Mouse (Mus musculus) midbrain, embryonic 10.5 days (tissue): ENCODE data around the gene Gid4. TPM values are rescaled to one million over a fixed set of nuclear protein-coding genes. Genes with fewer than 3 reads are reported as not detected.

Source experiments
- DNase-seq: peaks from one replicate; pipeline ENCODE4 v3.0.0-alpha.2; 2017; ENCODE audit warnings: low spot score
- H3K27ac ChIP-seq: fragments of 300-500 bp; sonication (generic); replicated peaks from 2 replicates; pipeline ENCODE4 v1.5.1; 2016; ENCODE audit warnings: mild to moderate bottlenecking
- H3K27me3 ChIP-seq: fragments of 300-500 bp; sonication (generic); 2 replicates; pipeline ENCODE4 v1.6.1; 2016; ENCODE audit warnings: low read depth, mild to moderate bottlenecking; ENCODE audit not compliant: poor library complexity, severe bottlenecking
- H3K36me3 ChIP-seq: fragments of 300-500 bp; sonication (generic); 2 replicates; pipeline ENCODE4 v1.6.1; 2016; ENCODE audit warnings: mild to moderate bottlenecking, moderate library complexity
- H3K4me1 ChIP-seq: fragments of 300-500 bp; sonication (generic); 2 replicates; pipeline ENCODE4 v1.6.1; 2016
- H3K4me3 ChIP-seq: fragments of 300-500 bp; sonication (generic); 2 replicates; pipeline ENCODE4 v1.5.1; 2016; ENCODE audit warnings: mild to moderate bottlenecking, moderate library complexity
- H3K9me3 ChIP-seq: fragments of 300-500 bp; sonication (generic); replicated peaks from 2 replicates; pipeline ENCODE4 v1.6.1; 2016; ENCODE audit warnings: mild to moderate bottlenecking
- WGBS: fragments of 180-500 bp; shearing (Covaris S2); methylation state at CpG from one replicate; pipeline ENCODE4 v1.1.7; 2016; 5-methylcytosine and 5-hydroxymethylcytosine counted together
- polyA plus RNA-seq: library from polyadenylated mRNA; unstranded; fragments of >200 nt; fragmentation: Nextera tagmentation; extraction: Ambion mirVana; gene quantifications from 2 replicates; pipeline ENCODE4 v1.2.1, GENCODE M21; 2016

Gene Gid4
- polyA plus RNA-seq, 1 experiment from 2014 or later, result 31.7 TPM

GRCm38 (mm10) chr11:60406606-60407005 lies 10.3 kb upstream of the Gid4 start:
- WGBS, result 97% methylated on average over 1 of the region's 1 CpGs
- peaks cover 80% of the 10 kb centered on the region for H3K36me3 ChIP-seq
- no peak for DNase-seq
- no peaks in the 10 kb centered on the region for H3K4me1 ChIP-seq
- H3K27me3 ChIP-seq, result no peaks in the 10 kb centered on the region
- no peaks in the 10 kb centered on the region for H3K9me3 ChIP-seq
- no peak overlapping the region for H3K4me3 ChIP-seq
- no peak overlapping the region for H3K27ac ChIP-seq

GRCm38 (mm10) chr11:60412173-60412572 lies 4.8 kb upstream of the Gid4 start:
- H3K4me3 ChIP-seq, result no peak overlapping the region
- no peaks in the 10 kb centered on the region for H3K27me3 ChIP-seq
- peaks cover 21% of the 10 kb centered on the region for H3K4me1 ChIP-seq
- H3K36me3 ChIP-seq, result peaks cover 24% of the 10 kb centered on the region
- WGBS, result 20% methylated on average over 3 of the region's 3 CpGs
- H3K27ac ChIP-seq, result no peak overlapping the region
- no peaks in the 10 kb centered on the region for H3K9me3 ChIP-seq
- peak; percentile 29 for DNase-seq

GRCm38 (mm10) chr11:60412921-60413320 lies 4.0 kb upstream of the Gid4 start:
- H3K27ac ChIP-seq, result no peak overlapping the region
- no peak for DNase-seq
- H3K4me3 ChIP-seq, result no peak overlapping the region
- peaks cover 27% of the 10 kb centered on the region for H3K4me1 ChIP-seq
- H3K36me3 ChIP-seq, result peaks cover 17% of the 10 kb centered on the region
- H3K27me3 ChIP-seq, result no peaks in the 10 kb centered on the region
- H3K9me3 ChIP-seq, result no peaks in the 10 kb centered on the region
- 90% methylated on average over 2 of the region's 2 CpGs for WGBS

GRCm38 (mm10) chr11:60416590-60416962 lies 369 bp upstream of the Gid4 start:
- Histone ChIP-seq H3K4me1 (peaks cover 44% of the 10 kb centered on the region), H3K27me3 (no peaks in the 10 kb centered on the region), H3K4me3 (peak overlapping the region; percentile 97), H3K27ac (peak overlapping the region; percentile 95), H3K9me3 (no peaks in the 10 kb centered on the region), H3K36me3 (no peaks in the 10 kb centered on the region)
- WGBS, result under 1% methylated on average over 21 of the region's 21 CpGs
- no peak for DNase-seq

- Histone ChIP-seq H3K9me3 (no peaks in the 10 kb centered on the region), H3K27me3 (no peaks in the 10 kb centered on the region), H3K36me3 (no peaks in the 10 kb centered on the region), H3K27ac (peak within 1 kb of the TSS; percentile 95), H3K4me1 (peaks cover 44% of the 10 kb centered on the region), H3K4me3 (peak within 1 kb of the TSS; percentile 97)
- peak; percentile 57 for DNase-seq
- whole genome bisulfite sequencing, result under 1% methylated on average over 39 of the region's 39 CpGs
These were observed 950 bp downstream of the Gid4 start, which contains the start of gene Atpaf2 for GRCm38 (mm10) chr11:60417717-60418472. Gene Atpaf2 (minus strand): TSS chr11:60418457.

- 30% methylated on average over 6 of the region's 6 CpGs for WGBS
- no peaks in the 10 kb centered on the region for H3K27me3 ChIP-seq
- peak overlapping the region; percentile 97 for H3K4me3 ChIP-seq
- DNase-seq, result no peak
- H3K4me1 ChIP-seq, result peaks cover 44% of the 10 kb centered on the region
- H3K9me3 ChIP-seq, result no peaks in the 10 kb centered on the region
- H3K36me3 ChIP-seq, result no peaks in the 10 kb centered on the region
- H3K27ac ChIP-seq, result peak overlapping the region; percentile 95; the same call in 1 of the 2 replicates
These were observed 1.5 kb downstream of the Gid4 start for GRCm38 (mm10) chr11:60418473-60418803.

- H3K27ac ChIP-seq, result no peak overlapping the region
- 70% methylated on average over 6 of the region's 6 CpGs for WGBS
- peaks cover 15% of the 10 kb centered on the region for H3K36me3 ChIP-seq
- H3K27me3 ChIP-seq, result no peaks in the 10 kb centered on the region
- DNase-seq, result no peak
- H3K4me1 ChIP-seq, result peaks cover 23% of the 10 kb centered on the region
- no peak overlapping the region for H3K4me3 ChIP-seq
- H3K9me3 ChIP-seq, result no peaks in the 10 kb centered on the region
These were observed 5.2 kb downstream of the Gid4 start for GRCm38 (mm10) chr11:60422046-60422668.

- no peak for DNase-seq
- Histone ChIP-seq H3K4me1 (peaks cover 16% of the 10 kb centered on the region), H3K4me3 (no peak overlapping the region), H3K36me3 (peaks cover 23% of the 10 kb centered on the region), H3K27ac (no peak overlapping the region), H3K27me3 (no peaks in the 10 kb centered on the region), H3K9me3 (no peaks in the 10 kb centered on the region)
- WGBS, result 75% methylated on average over 1 of the region's 1 CpGs
These were observed 6.1 kb downstream of the Gid4 start for GRCm38 (mm10) chr11:60423006-60423405.

GRCm38 (mm10) chr11:60426417-60426816 lies 9.5 kb downstream of the Gid4 start:
- Histone ChIP-seq H3K4me1 (no peaks in the 10 kb centered on the region), H3K4me3 (no peak overlapping the region), H3K36me3 (peaks cover 48% of the 10 kb centered on the region), H3K9me3 (no peaks in the 10 kb centered on the region), H3K27me3 (no peaks in the 10 kb centered on the region), H3K27ac (no peak overlapping the region)
- 83% methylated on average over 1 of the region's 1 CpGs for WGBS
- DNase-seq, result no peak

- no peak for DNase-seq
- WGBS, result 94% methylated on average over 3 of the region's 3 CpGs
- H3K9me3 ChIP-seq, result no peaks in the 10 kb centered on the region
- peaks cover 56% of the 10 kb centered on the region for H3K36me3 ChIP-seq
- no peak overlapping the region for H3K4me3 ChIP-seq
- H3K27me3 ChIP-seq, result no peaks in the 10 kb centered on the region
- H3K27ac ChIP-seq, result no peak overlapping the region
- no peaks in the 10 kb centered on the region for H3K4me1 ChIP-seq
These were observed 10.7 kb downstream of the Gid4 start for GRCm38 (mm10) chr11:60427628-60428027.

GRCm38 (mm10) chr11:60433501-60433900 lies 16.6 kb downstream of the Gid4 start:
- Histone ChIP-seq H3K4me1 (no peaks in the 10 kb centered on the region), H3K27me3 (no peaks in the 10 kb centered on the region), H3K4me3 (no peak overlapping the region), H3K9me3 (no peaks in the 10 kb centered on the region), H3K27ac (no peak overlapping the region), H3K36me3 (peaks cover 88% of the 10 kb centered on the region)
- DNase-seq, result no peak

GRCm38 (mm10) chr11:60435133-60435532 lies 18.2 kb downstream of the Gid4 start:
- Histone ChIP-seq H3K4me3 (no peak overlapping the region), H3K27ac (no peak overlapping the region), H3K36me3 (peaks cover 90% of the 10 kb centered on the region), H3K27me3 (no peaks in the 10 kb centered on the region), H3K9me3 (no peaks in the 10 kb centered on the region), H3K4me1 (no peaks in the 10 kb centered on the region)
- no peak for DNase-seq
- 91% methylated on average over 1 of the region's 1 CpGs for WGBS

- Histone ChIP-seq H3K36me3 (peaks cover 94% of the 10 kb centered on the region), H3K4me3 (no peak overlapping the region), H3K4me1 (no peaks in the 10 kb centered on the region), H3K9me3 (no peaks in the 10 kb centered on the region), H3K27me3 (no peaks in the 10 kb centered on the region), H3K27ac (no peak overlapping the region)
- 90% methylated on average over 3 of the region's 3 CpGs for WGBS
- no peak for DNase-seq
These were observed 19.7 kb downstream of the Gid4 start for GRCm38 (mm10) chr11:60436618-60437017.
